Mouse (Mus musculus): ENCODE data around the gene Zfp991. TPM values are rescaled to one million over a fixed set of nuclear protein-coding genes. Genes with fewer than 3 reads are reported as not detected.
"Not testable (repeated sequence)": the region's sequence is repeated elsewhere in the genome, so short reads cannot be mapped to it uniquely, and the experiment has no call there.

The Zfp991 gene
- 5.6 and 6.5 TPM in 2 replicates for polyA plus RNA-seq (2015; fragmentation: Nextera tagmentation; extraction: Ambion mirVana)

GRCm38 (mm10) chr4:147131837-147132459 is at the start of gene Zfp991:
Gene Zfp991, plus strand, starts transcription at chr4:147132038.
- WGBS: 46% methylated on average over 2 of the region's 15 CpGs
- H3K36me3 ChIP-seq; H3K4me2 ChIP-seq; H3K27ac ChIP-seq; H3K9me3 ChIP-seq; H3K27me3 ChIP-seq; H3K4me1 ChIP-seq; H3K9ac ChIP-seq; ATAC-seq (ENCODE audit: insufficient number of reproducible peaks, low FRiP score, low TSS enrichment, low read depth): not testable (repeated sequence)
- peak within 1 kb of the TSS; percentile 26 for H3K4me3 ChIP-seq

- ATAC-seq (ENCODE audit: insufficient number of reproducible peaks, low FRiP score, low TSS enrichment, low read depth); H3K4me2 ChIP-seq; H3K36me3 ChIP-seq; H3K27me3 ChIP-seq; H3K4me3 ChIP-seq; H3K4me1 ChIP-seq; H3K9ac ChIP-seq; H3K9me3 ChIP-seq; H3K27ac ChIP-seq: not testable (repeated sequence)
- WGBS: 73% methylated on average over 2 of the region's 2 CpGs
Measured at GRCm38 (mm10) chr4:147095641-147096040, 36.2 kb upstream of the Zfp991 start.

- not testable (repeated sequence) for H3K9me3 ChIP-seq; H3K27ac ChIP-seq; ATAC-seq (ENCODE audit: insufficient number of reproducible peaks, low FRiP score, low TSS enrichment, low read depth); H3K4me1 ChIP-seq; H3K36me3 ChIP-seq; H3K27me3 ChIP-seq; H3K9ac ChIP-seq
- WGBS: 2% methylated on average over 57 of the region's 109 CpGs
- H3K4me2 ChIP-seq: peak overlapping the region; percentile 74
- peak overlapping the region; percentile 46 for H3K4me3 ChIP-seq
Measured at GRCm38 (mm10) chr4:147101666-147102626, 29.9 kb upstream of the Zfp991 start.

GRCm38 (mm10) chr4:147103814-147104213 is 28.0 kb upstream of the Zfp991 start:
- not testable (repeated sequence) for H3K9me3 ChIP-seq; H3K4me1 ChIP-seq; H3K9ac ChIP-seq; H3K4me3 ChIP-seq; H3K27ac ChIP-seq; ATAC-seq (ENCODE audit: insufficient number of reproducible peaks, low FRiP score, low TSS enrichment, low read depth); H3K27me3 ChIP-seq; H3K4me2 ChIP-seq; H3K36me3 ChIP-seq
- 46% methylated on average over 4 of the region's 4 CpGs for WGBS

- H3K9ac ChIP-seq; ATAC-seq (ENCODE audit: insufficient number of reproducible peaks, low FRiP score, low TSS enrichment, low read depth); H3K4me2 ChIP-seq; H3K27ac ChIP-seq; H3K36me3 ChIP-seq; H3K27me3 ChIP-seq; H3K4me1 ChIP-seq; H3K4me3 ChIP-seq: not testable (repeated sequence)
- H3K9me3 ChIP-seq: peaks cover 11% of the 10 kb centered on the region; the same call in 1 of the 2 replicates
- 68% methylated on average over 2 of the region's 3 CpGs for WGBS
Measured at GRCm38 (mm10) chr4:147117839-147118238, 14.0 kb upstream of the Zfp991 start.

- peaks cover 25% of the 10 kb centered on the region; the same call in 1 of the 2 replicates for H3K9me3 ChIP-seq
- WGBS: 67% methylated on average over 1 of the region's 1 CpGs
- ATAC-seq (ENCODE audit: insufficient number of reproducible peaks, low FRiP score, low TSS enrichment, low read depth): not testable (repeated sequence)
Measured at GRCm38 (mm10) chr4:147122286-147122685, 9.6 kb upstream of the Zfp991 start.

GRCm38 (mm10) chr4:147123797-147124196 is 8.0 kb upstream of the Zfp991 start:
- H3K27me3 ChIP-seq; H3K9ac ChIP-seq; H3K4me2 ChIP-seq; H3K4me1 ChIP-seq; ATAC-seq (ENCODE audit: insufficient number of reproducible peaks, low FRiP score, low TSS enrichment, low read depth); H3K27ac ChIP-seq; H3K4me3 ChIP-seq; H3K36me3 ChIP-seq: not testable (repeated sequence)
- H3K9me3 ChIP-seq: peaks cover 30% of the 10 kb centered on the region; the same call in 1 of the 2 replicates

More at GRCm38 (mm10) chr4:147122286-147122685, 9.6 kb upstream of the Zfp991 start:
- not testable (repeated sequence) for H3K27me3 ChIP-seq, H3K4me2 ChIP-seq, H3K4me1 ChIP-seq, H3K4me3 ChIP-seq, H3K27ac ChIP-seq, H3K36me3 ChIP-seq, H3K9ac ChIP-seq

GRCm38 (mm10) chr4:147124400-147125306 is 7.2 kb upstream of the Zfp991 start:
- H3K36me3 ChIP-seq, H3K27ac ChIP-seq, H3K27me3 ChIP-seq, H3K4me1 ChIP-seq: not testable (repeated sequence)
- peaks cover 30% of the 10 kb centered on the region; the same call in 1 of the 2 replicates for H3K9me3 ChIP-seq
- WGBS: 8% methylated on average over 47 of the region's 48 CpGs
- peak overlapping the region; percentile 37 for H3K9ac ChIP-seq
- peak; percentile 86 for ATAC-seq (ENCODE audit: insufficient number of reproducible peaks, low FRiP score, low TSS enrichment, low read depth)
- peak overlapping the region; percentile 42 for H3K4me3 ChIP-seq
- peak overlapping the region; percentile 58 for H3K4me2 ChIP-seq

- H3K36me3 ChIP-seq; H3K27me3 ChIP-seq; ATAC-seq (ENCODE audit: insufficient number of reproducible peaks, low FRiP score, low TSS enrichment, low read depth); H3K4me1 ChIP-seq; H3K27ac ChIP-seq: not testable (repeated sequence)
- Histone ChIP-seq H3K4me3 (peak overlapping the region; percentile 42), H3K9me3 (peaks cover 30% of the 10 kb centered on the region; the same call in 1 of the 2 replicates), H3K9ac (peak overlapping the region; percentile 37), H3K4me2 (peak overlapping the region; percentile 58)
- WGBS: 22% methylated on average over 4 of the region's 4 CpGs
Measured at GRCm38 (mm10) chr4:147125326-147125725, 6.5 kb upstream of the Zfp991 start.

- not testable (repeated sequence) for H3K36me3 ChIP-seq; H3K27me3 ChIP-seq; ATAC-seq (ENCODE audit: insufficient number of reproducible peaks, low FRiP score, low TSS enrichment, low read depth); H3K27ac ChIP-seq; H3K4me3 ChIP-seq; H3K9ac ChIP-seq; H3K4me2 ChIP-seq; H3K4me1 ChIP-seq
- H3K9me3 ChIP-seq: peaks cover 30% of the 10 kb centered on the region; the same call in 1 of the 2 replicates
- WGBS: 84% methylated on average over 4 of the region's 4 CpGs
Measured at GRCm38 (mm10) chr4:147125870-147126269, 6.0 kb upstream of the Zfp991 start.

GRCm38 (mm10) chr4:147126435-147126834 is 5.4 kb upstream of the Zfp991 start:
- H3K36me3 ChIP-seq; H3K9ac ChIP-seq; H3K27ac ChIP-seq; H3K27me3 ChIP-seq; H3K4me2 ChIP-seq; H3K4me3 ChIP-seq; ATAC-seq (ENCODE audit: insufficient number of reproducible peaks, low FRiP score, low TSS enrichment, low read depth); H3K4me1 ChIP-seq: not testable (repeated sequence)
- WGBS: 73% methylated on average over 2 of the region's 2 CpGs
- peaks cover 30% of the 10 kb centered on the region; the same call in 1 of the 2 replicates for H3K9me3 ChIP-seq

All from limb, embryonic 15.5 days (tissue).